Mouse (Mus musculus): ENCODE data around the gene Rbp1. TPM values are rescaled to one million over a fixed set of nuclear protein-coding genes. Genes with fewer than 3 reads are reported as not detected.
A peak's percentile ranks its signal among the peaks of the same experiment; 100 is the strongest.

Rbp1 gene
- polyA plus RNA-seq, 1 experiment from 2014 or later = 66.7 TPM

GRCm38 (mm10) chr9:98428783-98429182, 6.0 kb downstream of the Rbp1 start:
- Histone ChIP-seq H3K4me2 (peak overlapping the region; percentile 21; the same call in 1 of the 2 replicates), H3K4me1 (replicated peaks) (peaks cover 70% of the 10 kb centered on the region), H3K9ac (no peak overlapping the region), H3K4me3 (no peak overlapping the region), H3K27ac (no peak overlapping the region; the same call in none of the 2 replicates), H3K36me3 (no peaks in the 10 kb centered on the region), H3K27me3 (peaks cover 43% of the 10 kb centered on the region), H3K9me3 (no peaks in the 10 kb centered on the region)
- WGBS = 64% methylated on average over 8 of the region's 8 CpGs
- no peak for ATAC-seq (ENCODE audit: low FRiP score)

GRCm38 (mm10) chr9:98429806-98430205, 7.0 kb downstream of the Rbp1 start:
- Histone ChIP-seq H3K27me3 (peaks cover 44% of the 10 kb centered on the region), H3K9ac (no peak overlapping the region), H3K9me3 (no peaks in the 10 kb centered on the region), H3K36me3 (no peaks in the 10 kb centered on the region), H3K27ac (peak overlapping the region; percentile 52), H3K4me3 (no peak overlapping the region), H3K4me1 (replicated peaks) (peaks cover 64% of the 10 kb centered on the region), H3K4me2 (peak overlapping the region; percentile 21)
- 6% methylated on average over 7 of the region's 7 CpGs for WGBS
- peak; percentile 55; the same call in 1 of the 2 replicates for ATAC-seq (ENCODE audit: low FRiP score)

- peaks cover 56% of the 10 kb centered on the region for H3K4me1 ChIP-seq (replicated peaks)
- H3K36me3 ChIP-seq = no peaks in the 10 kb centered on the region
- 75% methylated on average over 3 of the region's 3 CpGs for WGBS
- H3K27ac ChIP-seq = no peak overlapping the region
- no peak overlapping the region for H3K4me3 ChIP-seq
- no peak for ATAC-seq (ENCODE audit: low FRiP score)
- H3K9ac ChIP-seq = no peak overlapping the region
- peaks cover 40% of the 10 kb centered on the region for H3K27me3 ChIP-seq
- no peak overlapping the region for H3K4me2 ChIP-seq
- H3K9me3 ChIP-seq = no peaks in the 10 kb centered on the region
Observed at GRCm38 (mm10) chr9:98430528-98430927, 7.8 kb downstream of the Rbp1 start.

- no peak overlapping the region for H3K4me2 ChIP-seq
- no peak for ATAC-seq (ENCODE audit: low FRiP score)
- H3K4me3 ChIP-seq = no peak overlapping the region
- peaks cover 22% of the 10 kb centered on the region; the same call in 1 of the 2 replicates for H3K27me3 ChIP-seq
- no peak overlapping the region for H3K9ac ChIP-seq
- H3K27ac ChIP-seq = no peak overlapping the region
- H3K9me3 ChIP-seq = no peaks in the 10 kb centered on the region
- WGBS = 35% methylated on average over 2 of the region's 2 CpGs
- peaks cover 35% of the 10 kb centered on the region for H3K4me1 ChIP-seq (replicated peaks)
- H3K36me3 ChIP-seq = peaks cover 5% of the 10 kb centered on the region; the same call in 1 of the 2 replicates
Observed at GRCm38 (mm10) chr9:98433021-98433420, 10.3 kb downstream of the Rbp1 start.

- peaks cover 5% of the 10 kb centered on the region; the same call in 1 of the 2 replicates for H3K36me3 ChIP-seq
- H3K9ac ChIP-seq = no peak overlapping the region
- 8% methylated on average over 4 of the region's 4 CpGs for WGBS
- H3K27ac ChIP-seq = no peak overlapping the region
- no peak overlapping the region for H3K4me2 ChIP-seq
- H3K4me1 ChIP-seq (replicated peaks) = peaks cover 33% of the 10 kb centered on the region
- H3K27me3 ChIP-seq = peaks cover 17% of the 10 kb centered on the region; the same call in 1 of the 2 replicates
- H3K9me3 ChIP-seq = no peaks in the 10 kb centered on the region
- no peak overlapping the region for H3K4me3 ChIP-seq
- no peak for ATAC-seq (ENCODE audit: low FRiP score)
Observed at GRCm38 (mm10) chr9:98433956-98434588, 11.3 kb downstream of the Rbp1 start.

- ATAC-seq (ENCODE audit: low FRiP score) = no peak
- Histone ChIP-seq H3K4me1 (replicated peaks) (peaks cover 16% of the 10 kb centered on the region), H3K9ac (no peak overlapping the region), H3K4me3 (no peak overlapping the region), H3K36me3 (peaks cover 5% of the 10 kb centered on the region; the same call in 1 of the 2 replicates), H3K27me3 (0 out of 2 replicates have a peak, but pooled peaks cover 3% of the 10 kb centered on the region), H3K9me3 (no peaks in the 10 kb centered on the region), H3K27ac (no peak overlapping the region), H3K4me2 (no peak overlapping the region)
- 80% methylated on average over 4 of the region's 4 CpGs for WGBS
Observed at GRCm38 (mm10) chr9:98437819-98438218, 15.1 kb downstream of the Rbp1 start.

GRCm38 (mm10) chr9:98439091-98439490, 16.3 kb downstream of the Rbp1 start:
- Histone ChIP-seq H3K4me2 (no peak overlapping the region), H3K4me1 (replicated peaks) (peaks cover 11% of the 10 kb centered on the region), H3K27ac (no peak overlapping the region), H3K36me3 (peaks cover 5% of the 10 kb centered on the region; the same call in 1 of the 2 replicates), H3K9ac (no peak overlapping the region), H3K9me3 (no peaks in the 10 kb centered on the region), H3K4me3 (no peak overlapping the region), H3K27me3 (no peaks in the 10 kb centered on the region)
- 58% methylated on average over 3 of the region's 3 CpGs for WGBS
- ATAC-seq (ENCODE audit: low FRiP score) = no peak

GRCm38 (mm10) chr9:98442638-98443037, 19.9 kb downstream of the Rbp1 start:
- ATAC-seq (ENCODE audit: low FRiP score) = no peak
- H3K4me3 ChIP-seq = no peak overlapping the region
- WGBS = 57% methylated on average over 5 of the region's 5 CpGs
- 0 out of 2 replicates have a peak, but pooled peaks cover 7% of the 10 kb centered on the region for H3K4me1 ChIP-seq (replicated peaks)
- H3K9ac ChIP-seq = no peak overlapping the region
- no peaks in the 10 kb centered on the region for H3K27me3 ChIP-seq
- H3K9me3 ChIP-seq = no peaks in the 10 kb centered on the region
- H3K27ac ChIP-seq = no peak overlapping the region
- H3K36me3 ChIP-seq = peaks cover 10% of the 10 kb centered on the region
- no peak overlapping the region for H3K4me2 ChIP-seq

- Histone ChIP-seq H3K9ac (no peak overlapping the region), H3K4me3 (no peak overlapping the region), H3K27me3 (no peaks in the 10 kb centered on the region), H3K36me3 (peaks cover 8% of the 10 kb centered on the region), H3K4me1 (replicated peaks) (no peaks in the 10 kb centered on the region), H3K9me3 (no peaks in the 10 kb centered on the region), H3K4me2 (no peak overlapping the region), H3K27ac (no peak overlapping the region)
- no peak for ATAC-seq (ENCODE audit: low FRiP score)
- 83% methylated on average over 9 of the region's 9 CpGs for WGBS
Observed at GRCm38 (mm10) chr9:98445359-98446149, 22.8 kb downstream of the Rbp1 start.

- no peaks in the 10 kb centered on the region for H3K4me1 ChIP-seq (replicated peaks)
- H3K36me3 ChIP-seq = no peaks in the 10 kb centered on the region; the same call in 1 of the 2 replicates
- H3K4me2 ChIP-seq = no peak overlapping the region
- WGBS = 74% methylated on average over 1 of the region's 1 CpGs
- no peak for ATAC-seq (ENCODE audit: low FRiP score)
- no peak overlapping the region for H3K9ac ChIP-seq
- H3K27ac ChIP-seq = no peak overlapping the region
- H3K9me3 ChIP-seq = no peaks in the 10 kb centered on the region
- no peak overlapping the region for H3K4me3 ChIP-seq
- no peaks in the 10 kb centered on the region for H3K27me3 ChIP-seq
Observed at GRCm38 (mm10) chr9:98450976-98451375, 28.2 kb downstream of the Rbp1 start.

- H3K4me3 ChIP-seq = no peak overlapping the region
- H3K9me3 ChIP-seq = no peaks in the 10 kb centered on the region
- H3K27ac ChIP-seq = no peak overlapping the region
- H3K27me3 ChIP-seq = no peaks in the 10 kb centered on the region
- H3K4me1 ChIP-seq (replicated peaks) = no peaks in the 10 kb centered on the region
- ATAC-seq (ENCODE audit: low FRiP score) = no peak
- H3K4me2 ChIP-seq = no peak overlapping the region
- 72% methylated on average over 2 of the region's 2 CpGs for WGBS
- H3K9ac ChIP-seq = no peak overlapping the region
- H3K36me3 ChIP-seq = no peaks in the 10 kb centered on the region
Observed at GRCm38 (mm10) chr9:98466709-98467108, 43.9 kb downstream of the Rbp1 start.

- H3K27ac ChIP-seq = no peak overlapping the region
- no peak overlapping the region for H3K9ac ChIP-seq
- no peak overlapping the region for H3K4me2 ChIP-seq
- H3K36me3 ChIP-seq = no peaks in the 10 kb centered on the region
- H3K4me3 ChIP-seq = no peak overlapping the region
- no peak for ATAC-seq (ENCODE audit: low FRiP score)
- H3K4me1 ChIP-seq (replicated peaks) = no peaks in the 10 kb centered on the region
- H3K9me3 ChIP-seq = no peaks in the 10 kb centered on the region
- H3K27me3 ChIP-seq = no peaks in the 10 kb centered on the region
- 89% methylated on average over 2 of the region's 2 CpGs for WGBS
Observed at GRCm38 (mm10) chr9:98480172-98480749, 57.5 kb downstream of the Rbp1 start.
